Mouse (Mus musculus): Measurements from ENCODE around the gene Pdpk1.
"Not testable (repeated sequence)": the region's sequence is repeated elsewhere in the genome, so short reads cannot be mapped to it uniquely, and the experiment has no call there.

Gene Pdpk1

DNA sequence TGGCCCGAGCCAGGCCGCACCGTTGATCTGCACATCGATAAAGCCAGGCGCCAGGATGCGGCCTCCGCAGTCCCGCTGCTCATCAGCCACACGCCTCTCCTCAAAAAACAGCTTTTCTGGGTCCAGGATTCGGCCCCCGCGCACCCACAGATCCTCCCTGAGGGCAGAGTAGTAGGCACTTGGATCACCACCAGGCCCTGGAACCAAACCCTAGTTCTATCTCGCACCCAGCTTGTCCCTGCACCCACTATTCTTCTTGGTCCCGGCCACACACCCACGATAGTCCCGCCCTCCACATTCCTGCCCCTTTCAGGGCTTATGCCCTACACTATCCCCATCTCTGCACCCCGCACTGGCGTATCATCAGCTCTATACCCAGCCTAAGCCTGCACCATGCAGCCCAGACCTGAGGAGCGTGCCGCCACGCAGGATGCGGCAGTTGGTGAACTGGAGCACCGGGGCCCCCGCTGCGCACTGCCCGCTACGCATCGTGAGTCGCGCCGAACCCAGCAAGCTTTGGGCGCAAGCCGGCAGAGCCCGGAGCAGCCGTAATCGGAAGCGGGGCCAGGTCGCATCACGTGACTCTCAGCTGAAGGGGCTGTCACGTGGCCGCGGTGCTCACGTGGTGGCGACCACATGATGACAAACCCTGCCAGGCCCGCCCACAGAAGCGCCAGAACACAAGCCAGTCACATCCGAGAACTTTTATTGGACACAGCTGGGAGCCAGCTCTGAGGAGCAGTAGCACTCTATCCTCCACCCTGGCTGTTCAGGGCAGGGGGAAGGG lies 12.6 kb upstream of the Pdpk1 start, which contains the start of gene Amdhd2:
TSS of gene Amdhd2 (minus strand) at position 591 of the 787 bp plus-strand sequence.
- in situ Hi-C loops (cut with MboI, MseI), result no loop called here

DNA sequence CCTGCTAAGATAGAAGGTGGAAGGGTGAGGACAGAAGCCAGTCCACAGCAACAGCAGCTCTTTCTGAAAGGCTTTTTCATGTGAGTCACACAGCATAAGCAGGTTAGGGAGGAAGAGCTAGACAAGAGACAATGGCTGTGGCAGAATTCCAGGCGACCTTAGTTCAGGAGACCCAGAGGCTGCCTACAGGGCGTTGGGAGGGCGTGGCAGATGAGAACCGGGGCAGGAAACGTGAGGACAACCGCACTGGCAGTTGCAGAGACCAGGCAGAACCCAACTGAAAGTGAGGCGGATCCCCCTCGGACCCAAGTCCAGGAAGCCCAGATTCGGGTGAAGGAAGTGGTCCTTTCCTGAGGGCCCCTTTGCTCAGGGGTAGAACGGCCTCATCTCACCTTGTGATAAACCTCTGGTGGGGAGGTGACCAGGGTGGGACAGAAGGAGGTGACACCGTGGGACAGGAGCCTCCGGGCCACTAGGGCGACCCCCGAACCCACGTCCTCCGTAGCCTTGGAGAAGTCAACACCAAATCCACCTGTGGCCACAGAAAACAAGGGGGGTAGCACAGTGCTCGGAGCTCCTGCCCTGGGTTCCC lies 12.0 kb upstream of the Pdpk1 start:
- in situ Hi-C loops (cut with MboI, MseI), result no loop called here

- in situ Hi-C loops (cut with MboI, MseI), result no loop called here
These were observed 10.7 kb upstream of the Pdpk1 start for GRCm38 (mm10) chr17:24161466-24161865.

GRCm38 (mm10) chr17:24157526-24157925 lies 6.8 kb upstream of the Pdpk1 start:
- in situ Hi-C loops (cut with MboI, MseI), result no loop called here

GRCm38 (mm10) chr17:24157121-24157520 lies 6.4 kb upstream of the Pdpk1 start:
- in situ Hi-C loops (cut with MboI, MseI), result no loop called here

DNA sequence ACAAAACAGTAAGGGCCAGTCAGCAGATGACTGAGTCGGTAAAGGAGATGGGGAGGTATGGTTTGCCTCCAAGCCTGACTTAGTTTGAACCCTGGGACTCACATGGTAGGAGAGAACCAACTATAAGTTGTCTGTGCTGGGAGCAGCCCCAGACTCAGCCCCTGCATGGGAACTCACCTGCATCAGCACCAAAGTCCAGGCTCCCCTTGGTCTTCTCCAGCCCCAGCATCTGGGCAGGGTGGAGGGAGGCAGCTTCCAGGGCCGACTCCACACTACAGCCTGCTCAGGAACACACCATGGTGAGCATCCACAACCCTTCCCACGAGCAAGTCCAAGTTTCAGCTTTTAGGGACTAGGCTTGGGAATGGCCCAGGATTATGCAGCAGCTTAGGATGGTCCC lies 5.7 kb upstream of the Pdpk1 start:
- in situ Hi-C loops (cut with MboI, MseI), result no loop called here

- in situ Hi-C loops (cut with MboI, MseI), result no loop called here
These were observed 5.0 kb upstream of the Pdpk1 start for GRCm38 (mm10) chr17:24155742-24156141.

DNA sequence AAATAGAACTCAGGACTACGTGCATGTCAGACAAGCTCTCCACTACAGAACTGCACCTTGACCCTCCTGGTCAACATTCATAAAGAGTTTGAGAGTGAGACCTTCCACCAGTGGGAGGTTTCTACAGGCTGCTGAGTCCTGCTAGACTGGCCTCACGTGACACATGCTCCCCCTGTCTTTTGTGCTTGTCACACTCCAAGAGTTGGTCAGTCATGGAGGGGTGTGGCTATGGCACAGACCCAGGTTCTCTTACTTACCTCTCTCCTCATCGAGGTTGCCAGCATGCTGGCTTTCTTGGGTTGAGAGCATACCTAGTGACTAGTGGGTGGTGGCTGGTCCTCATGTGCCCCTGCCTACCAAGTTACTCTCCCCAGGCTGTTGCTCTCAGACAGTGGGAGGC lies 3.7 kb upstream of the Pdpk1 start:
- in situ Hi-C loops (cut with MboI, MseI), result no loop called here

DNA sequence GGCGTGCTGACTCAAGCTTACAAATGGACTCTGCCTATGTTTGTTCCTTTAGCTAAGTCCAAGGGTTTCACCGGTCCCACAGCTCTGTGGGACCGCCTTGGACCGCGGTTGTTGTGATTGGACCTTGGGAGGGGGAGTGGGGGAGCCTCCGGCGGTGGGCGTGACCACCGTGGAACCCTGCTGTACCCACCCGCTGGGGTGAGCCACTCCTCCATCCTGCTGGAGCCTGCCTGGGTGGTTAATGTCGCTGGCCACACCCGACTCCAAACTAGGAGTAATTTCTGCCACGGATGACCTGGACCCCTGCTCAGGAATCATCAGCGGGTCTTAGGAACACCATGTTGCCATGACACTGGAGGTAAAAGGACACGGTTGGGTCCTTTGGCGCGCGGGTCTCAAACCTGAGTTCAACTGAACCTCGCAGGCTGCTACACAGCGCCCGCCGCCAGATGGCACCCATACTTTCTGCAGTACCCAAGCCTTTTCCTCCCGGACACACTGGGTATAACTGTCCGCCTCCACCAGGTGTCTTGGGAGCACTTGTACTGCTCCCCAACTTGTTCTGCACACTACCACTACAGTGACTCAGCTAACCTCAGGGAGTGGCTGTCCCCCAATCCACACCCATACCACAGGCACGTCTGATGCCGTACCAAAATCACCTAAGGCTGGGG lies 1.3 kb upstream of the Pdpk1 start:
- in situ Hi-C loops (cut with MboI, MseI), result no loop called here

GRCm38 (mm10) chr17:24151382-24151781 lies 658 bp upstream of the Pdpk1 start:
- in situ Hi-C loops (cut with MboI, MseI), result no loop called here

DNA sequence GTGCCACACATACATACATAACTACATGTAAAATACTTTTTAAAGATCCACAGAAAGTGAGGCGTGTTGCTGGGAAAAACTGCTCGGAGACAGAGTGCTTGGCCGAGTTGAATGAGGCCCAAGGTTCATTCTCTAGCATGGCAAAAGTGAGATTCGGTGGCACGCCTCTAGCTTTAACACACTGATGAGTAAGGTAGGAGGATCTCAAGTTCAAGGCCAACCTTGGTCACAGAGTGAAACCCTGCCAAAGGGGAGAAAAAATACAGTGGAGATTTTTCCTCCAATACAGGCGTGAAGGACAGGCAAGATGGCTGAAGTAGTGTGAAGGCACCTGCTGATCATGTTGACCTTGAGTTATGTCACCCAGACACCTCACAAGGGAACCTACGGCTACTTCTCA lies 1.3 kb downstream of the Pdpk1 start:
- in situ Hi-C loops (cut with MboI, MseI), result loop anchor here (10.0 kb wide), 1 partner anchor 555 kb away; the partner anchor contains the start of gene Tbl3

DNA sequence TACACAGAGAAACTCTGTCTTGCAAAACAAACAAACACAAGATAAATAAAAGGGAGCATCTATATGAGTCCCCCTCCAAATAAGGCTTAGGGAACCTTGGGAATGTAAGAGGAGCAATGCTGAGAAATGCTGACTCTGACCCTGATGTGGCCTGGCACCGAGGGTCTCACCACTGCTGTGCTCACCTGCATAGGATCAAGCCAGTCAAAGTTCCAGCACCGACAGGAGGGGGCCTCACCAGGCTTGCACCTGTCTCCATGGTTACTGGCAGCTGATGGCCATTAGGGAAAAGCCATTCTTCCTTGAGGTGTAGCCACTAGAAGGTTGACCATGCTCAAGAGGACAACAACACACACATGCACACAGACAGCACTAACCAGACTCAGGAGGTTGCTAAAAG lies 7.8 kb downstream of the Pdpk1 start:
- in situ Hi-C loops (cut with MboI, MseI), result loop anchor here (10.0 kb wide), 1 partner anchor 562 kb away; the partner anchor contains the start of gene Tbl3

DNA sequence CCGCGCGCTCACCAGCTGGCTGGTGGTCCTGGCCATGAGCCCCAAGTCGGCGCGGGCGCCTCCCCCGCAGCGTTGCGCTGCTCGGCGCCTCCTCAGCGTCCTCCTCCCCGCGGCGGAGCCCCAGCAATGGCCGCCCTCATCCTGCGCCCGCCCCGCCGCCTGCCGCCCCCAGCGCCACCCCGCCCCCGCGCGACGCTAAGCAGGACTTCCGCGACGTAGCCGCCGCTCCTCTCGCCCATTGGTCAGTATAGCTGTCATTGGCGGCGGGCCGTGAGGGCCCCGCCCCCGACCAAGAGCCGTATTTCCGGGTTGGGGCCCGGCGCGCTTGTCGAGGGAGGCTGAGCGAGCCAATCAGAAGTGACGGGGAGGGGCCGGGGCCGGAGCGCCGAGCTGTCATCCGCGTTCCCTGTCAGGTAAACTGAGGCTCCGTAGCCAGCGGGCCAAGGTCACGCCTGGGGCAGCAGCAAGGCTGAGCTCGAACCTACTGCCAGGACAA lies 9.3 kb downstream of the Pdpk1 start:
- in situ Hi-C loops (cut with MboI, MseI), result loop anchor here (10.0 kb wide), 1 partner anchor 563 kb away; the partner anchor contains the start of gene Tbl3

DNA sequence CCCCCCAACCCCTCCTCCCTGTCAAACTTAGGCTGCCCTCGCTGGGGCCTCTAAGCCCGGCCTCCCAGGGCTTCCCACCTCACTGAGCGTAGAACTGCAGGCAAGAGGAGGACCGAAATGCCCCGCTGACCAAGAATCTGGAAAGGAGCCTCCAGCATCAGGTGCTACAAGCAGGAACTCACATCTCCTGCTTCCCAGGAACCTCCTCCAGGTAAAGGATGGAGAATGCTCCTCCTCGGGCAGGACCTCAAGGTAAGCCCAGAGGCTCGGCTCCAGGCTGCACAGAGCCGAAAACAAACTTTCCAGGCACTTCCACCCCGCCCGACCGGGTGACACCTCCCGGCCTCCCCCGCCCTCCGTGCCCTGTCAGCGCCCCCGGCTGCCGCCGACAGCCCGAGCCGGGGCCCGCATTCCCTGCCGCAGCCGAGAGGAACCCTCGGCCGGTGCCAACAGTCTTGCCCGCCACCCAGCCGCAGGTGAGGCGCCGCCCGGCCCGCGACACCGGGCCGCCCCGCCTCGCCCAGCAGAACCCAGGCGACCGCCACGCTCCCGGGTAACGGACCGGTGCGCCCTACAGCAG lies 9.8 kb downstream of the Pdpk1 start:
- in situ Hi-C loops (cut with MboI, MseI), result loop anchor here (10.0 kb wide), 1 partner anchor 564 kb away; the partner anchor contains the start of gene Tbl3

GRCm38 (mm10) chr17:24139968-24140367 lies 10.8 kb downstream of the Pdpk1 start:
- in situ Hi-C loops (cut with MboI, MseI), result loop anchor here (10.0 kb wide), 1 partner anchor 565 kb away; the partner anchor contains the start of gene Tbl3

DNA sequence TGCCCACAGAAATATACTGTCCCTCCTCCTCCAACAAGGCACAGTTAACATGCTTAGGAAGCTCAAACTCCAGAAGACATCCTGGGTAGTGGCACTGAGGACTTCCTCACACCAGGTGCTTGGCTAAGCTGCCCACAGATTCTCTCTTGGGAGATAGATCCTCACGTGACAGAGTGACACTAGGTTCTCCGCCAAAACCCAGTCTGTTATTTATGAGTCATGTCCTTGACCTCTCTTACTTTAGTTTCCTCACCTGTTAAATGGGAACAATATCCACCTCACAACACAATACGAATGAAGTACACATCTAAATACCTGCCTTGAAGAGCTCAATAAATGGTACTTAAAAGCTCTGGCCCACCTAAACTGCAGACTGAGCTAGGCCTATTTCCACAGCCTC lies 11.5 kb downstream of the Pdpk1 start:
- in situ Hi-C loops (cut with MboI, MseI), result no loop called here

GRCm38 (mm10) chr17:24137226-24137880 lies 13.4 kb downstream of the Pdpk1 start:
- in situ Hi-C loops (cut with MboI, MseI), result no loop called here

DNA sequence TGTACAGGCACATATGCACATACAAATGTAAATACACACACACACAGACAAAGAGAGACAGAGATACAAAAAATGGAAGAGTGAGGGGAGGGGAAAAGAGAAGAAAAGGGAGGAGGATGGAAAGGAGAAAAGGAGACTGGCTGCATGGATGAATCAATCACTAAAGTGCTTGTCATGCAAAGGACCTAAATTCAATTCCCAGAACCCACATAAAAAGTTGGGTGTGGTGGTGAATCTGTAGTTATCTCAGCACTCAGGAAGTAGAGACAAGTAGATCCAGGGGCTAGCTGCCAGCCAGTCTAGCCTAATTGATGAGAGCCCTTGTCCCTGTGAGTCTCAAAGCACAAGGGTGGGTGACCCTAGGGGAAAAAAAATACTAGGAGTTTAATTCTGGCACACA lies 16.7 kb downstream of the Pdpk1 start:
- in situ Hi-C loops (cut with MboI, MseI), result no loop called here

- in situ Hi-C loops (cut with MboI, MseI), result not testable (repeated sequence)
These were observed 17.8 kb downstream of the Pdpk1 start for GRCm38 (mm10) chr17:24132919-24133318.

DNA sequence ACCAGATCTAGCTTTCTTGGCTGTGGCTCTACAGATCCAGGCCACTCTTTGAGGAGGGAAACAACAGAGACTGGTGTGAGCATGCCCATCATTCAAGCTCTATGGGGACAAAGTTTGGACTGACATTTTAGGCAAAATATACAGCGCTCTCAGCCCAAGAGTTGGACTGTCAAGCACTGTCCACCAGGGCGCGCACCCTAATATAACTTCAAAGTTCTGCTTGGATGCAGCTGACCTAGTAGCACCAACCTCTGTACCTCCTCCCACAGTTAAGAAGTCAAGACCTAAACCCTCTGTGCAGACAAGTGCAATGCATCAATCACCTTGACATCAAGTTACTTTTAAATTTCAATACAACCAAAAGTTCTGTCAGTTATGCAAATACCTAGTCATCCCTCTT lies 19.2 kb downstream of the Pdpk1 start:
- in situ Hi-C loops (cut with MboI, MseI), result no loop called here

DNA sequence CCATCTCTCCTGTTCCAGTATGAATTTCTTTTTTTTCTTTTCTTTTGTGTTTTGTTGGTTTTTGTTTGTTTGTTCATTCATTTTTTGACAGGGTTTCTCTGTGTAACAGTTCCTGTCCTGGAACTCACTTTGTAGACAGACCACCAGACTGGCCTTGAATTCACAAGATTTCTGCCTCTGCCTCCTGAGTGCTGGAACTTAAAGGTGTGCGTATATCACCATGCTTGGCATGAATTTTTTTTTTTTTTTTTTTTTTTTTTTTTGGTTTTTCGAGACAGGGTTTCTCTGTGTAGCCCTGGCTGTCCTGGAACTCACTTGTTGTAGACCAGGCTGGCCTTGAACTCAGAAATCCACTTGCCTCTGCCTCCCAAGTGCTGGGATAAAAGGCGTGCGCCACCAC lies 21.5 kb downstream of the Pdpk1 start:
- in situ Hi-C loops (cut with MboI, MseI), result not testable (repeated sequence)

Measured in T-helper 1 cell (primary cell).